28 mouse cellular contexts compared by ENCODE assay signal in genomic region chr10:21554896-21555580, GRCm38 (mm10). TPM values are rescaled to one million over a fixed set of nuclear protein-coding genes. Genes with fewer than 3 reads are reported as not detected.
DNase-seq lines count a peak whose midpoint lies in the region; ATAC-seq and TF ChIP-seq lines count a peak whose summit lies in the region.
"Had no signal": no experiment of that assay in that cellular context is flagged by ENCODE, and none has a peak within 500 bp of the region (broad histone marks: within the 10 kb centered on the region; RNA-seq: fewer than 3 reads in every experiment).

No protein-coding gene starts in this region.

- no peaks in the 10 kb centered on the region for H3K9me3 ChIP-seq in heart, embryonic 12.5 days (replicated peaks)
- no peaks in the 10 kb centered on the region for H3K9me3 ChIP-seq in kidney, embryonic 14.5 days (ENCODE audit: control insufficient read depth, low read length)
- H3K9me3 ChIP-seq in kidney, embryonic 16.5 days (ENCODE audit: low read length) = no peaks in the 10 kb centered on the region
- H3K9me3 ChIP-seq: forebrain, embryonic 10.5 days; forebrain, embryonic 13.5 days; G1E; heart, embryonic 15.5 days; hindbrain, embryonic 10.5 days had no signal

- H3K27ac ChIP-seq in heart, embryonic 12.5 days (ENCODE audit: poor library complexity, severe bottlenecking) = no peak overlapping the region
- H3K27ac ChIP-seq in kidney, adult 2 months (ENCODE audit: insufficient read depth, low read depth, low read length) = peak overlapping the region; percentile 9; the same call in 1 of the 2 replicates
- H3K27ac ChIP-seq in kidney, embryonic 14.5 days (ENCODE audit: low read depth, low read length) = no peak overlapping the region
- H3K27ac ChIP-seq in kidney, embryonic 16.5 days (ENCODE audit: low read length) = no peak overlapping the region
- H3K27ac ChIP-seq: forebrain, embryonic 10.5 days; forebrain, embryonic 13.5 days; heart, embryonic 15.5 days; hindbrain, embryonic 10.5 days; hindbrain, embryonic 14.5 days had no signal

- no peak for TF ChIP-seq POLR2A in kidney, adult 2 months (IDR thresholded peaks at IDR 0.05; ENCODE audit: low read depth, low read length)

- no peak for ATAC-seq in heart, embryonic 12.5 days (ENCODE audit: insufficient number of reproducible peaks, low FRiP score)
- ATAC-seq in kidney, embryonic 14.5 days (ENCODE audit: low FRiP score, low TSS enrichment) = no peak
- ATAC-seq in kidney, embryonic 16.5 days (ENCODE audit: low FRiP score, low TSS enrichment) = no peak
- ATAC-seq: activated CD4-positive, CD25-positive, alpha-beta regulatory T cell, adult 4 months; forebrain, embryonic 13.5 days; forebrain, embryonic 16.5 days; Patski had no signal

- peaks cover 13% of the 10 kb centered on the region for H3K4me1 ChIP-seq in heart, embryonic 12.5 days (replicated peaks)
- peaks cover 20% of the 10 kb centered on the region for H3K4me1 ChIP-seq in kidney, adult 2 months (ENCODE audit: control insufficient read depth, insufficient read depth, low read length)
- peaks cover 5% of the 10 kb centered on the region; the same call in 1 of the 2 replicates for H3K4me1 ChIP-seq in kidney, embryonic 14.5 days (ENCODE audit: control insufficient read depth, insufficient read depth, low read length)
- peaks cover 11% of the 10 kb centered on the region; the same call in 1 of the 2 replicates for H3K4me1 ChIP-seq in kidney, embryonic 16.5 days (ENCODE audit: insufficient read depth, low read length)
- H3K4me1 ChIP-seq: forebrain, embryonic 10.5 days; forebrain, embryonic 13.5 days; hindbrain, embryonic 10.5 days had no signal

- WGBS in heart, embryonic 12.5 days = 78% methylated on average over 11 of the region's 11 CpGs
- WGBS in kidney, adult 2 months = 60% methylated on average over 11 of the region's 11 CpGs
- 75% methylated on average over 11 of the region's 11 CpGs for WGBS in kidney, embryonic 14.5 days
- WGBS in kidney, embryonic 16.5 days = 73% methylated on average over 11 of the region's 11 CpGs

- no peak for TF ChIP-seq CTCF in kidney, adult 2 months (conservative IDR thresholded peaks at IDR 0.05; ENCODE audit: insufficient read depth, insufficient read length, low read depth, low read length)

- no peak overlapping the region for H3K4me2 ChIP-seq in heart, embryonic 12.5 days
- H3K4me2 ChIP-seq in kidney, embryonic 14.5 days (replicated peaks; ENCODE audit: low read depth, low read length) = no peak overlapping the region
- H3K4me2 ChIP-seq in kidney, embryonic 16.5 days (replicated peaks; ENCODE audit: low read depth, low read length) = no peak overlapping the region
- H3K4me2 ChIP-seq: forebrain, embryonic 13.5 days; heart, embryonic 11.5 days; heart, embryonic 15.5 days; hindbrain, embryonic 14.5 days had no signal

- DNase-seq in heart, adult 11 months = peak; percentile 36
- DNase-seq in kidney, adult 2 months = peak; percentile 64
- peak; percentile 39 for DNase-seq in kidney, postnatal 14 days
- no peak for DNase-seq in adrenal gland, adult (ENCODE audit: inconsistent age in 2 of 2, low spot score in 1 of 2)
- DNase-seq: adrenal gland, postnatal 10 days; adrenal gland, postnatal 36 days; cerebellum, adult 18-20 months; cerebellum, adult 9-10 months; cerebellum, postnatal 14 days; gastrocnemius, postnatal 10 days; gastrocnemius, postnatal 36 days; heart, postnatal 10 days; heart, postnatal 36 days had no signal

- no peak overlapping the region for H3K4me3 ChIP-seq in heart, embryonic 12.5 days
- H3K4me3 ChIP-seq in kidney, adult 2 months (ENCODE audit: insufficient read depth, low read depth, low read length) = no peak overlapping the region
- no peak overlapping the region for H3K4me3 ChIP-seq in kidney, embryonic 14.5 days (ENCODE audit: low read length)
- no peak overlapping the region for H3K4me3 ChIP-seq in kidney, embryonic 16.5 days (ENCODE audit: low read length)
- H3K4me3 ChIP-seq: forebrain, embryonic 10.5 days; forebrain, embryonic 13.5 days; heart, embryonic 15.5 days; hindbrain, embryonic 10.5 days had no signal

- H3K9ac ChIP-seq in heart, embryonic 12.5 days = no peak overlapping the region
- H3K9ac ChIP-seq in kidney, embryonic 14.5 days (ENCODE audit: low read depth, low read length) = no peak overlapping the region
- no peak overlapping the region for H3K9ac ChIP-seq in kidney, embryonic 16.5 days (replicated peaks; ENCODE audit: low read length)
- H3K9ac ChIP-seq: forebrain, embryonic 13.5 days; heart, embryonic 15.5 days; hindbrain, embryonic 14.5 days had no signal

- H3K36me3 ChIP-seq in heart, embryonic 12.5 days = no peaks in the 10 kb centered on the region
- no peaks in the 10 kb centered on the region for H3K36me3 ChIP-seq in kidney, adult 2 months (ENCODE audit: control insufficient read depth, insufficient read depth, low read length)
- no peaks in the 10 kb centered on the region for H3K36me3 ChIP-seq in kidney, embryonic 14.5 days (ENCODE audit: control insufficient read depth, insufficient read depth, low read length)
- H3K36me3 ChIP-seq in kidney, embryonic 16.5 days (ENCODE audit: insufficient read depth, low read length) = no peaks in the 10 kb centered on the region
- H3K36me3 ChIP-seq: forebrain, embryonic 10.5 days; G1E; heart, embryonic 15.5 days; hindbrain, embryonic 10.5 days had no signal

- no peaks in the 10 kb centered on the region for H3K27me3 ChIP-seq in heart, embryonic 12.5 days (replicated peaks)
- no peaks in the 10 kb centered on the region for H3K27me3 ChIP-seq in kidney, adult 2 months (replicated peaks; ENCODE audit: control insufficient read depth, insufficient read depth, low read length)
- no peaks in the 10 kb centered on the region for H3K27me3 ChIP-seq in kidney, embryonic 14.5 days (ENCODE audit: control insufficient read depth, insufficient read depth, low read length)
- no peaks in the 10 kb centered on the region for H3K27me3 ChIP-seq in kidney, embryonic 16.5 days (ENCODE audit: insufficient read depth, low read length)
- H3K27me3 ChIP-seq: forebrain, embryonic 13.5 days; heart, embryonic 15.5 days had no signal

RNA-seq across cellular contexts. Expression of gene 1700020N01Rik, which starts 37.9 kb away (rescaled TPM):
- 0.18 and 0.54 TPM in 2 replicates for polyA plus RNA-seq in heart, embryonic 12.5 days (2016; fragmentation: Nextera tagmentation; extraction: Ambion mirVana)
- polyA plus RNA-seq in kidney, adult 2 months (2012; rRNA removed) = 0.09 and 0.14 TPM in 2 replicates
- not detected in 2 replicates for polyA plus RNA-seq in kidney, embryonic 14.5 days (2014; fragmentation: Nextera tagmentation; extraction: Ambion mirVana)
- polyA plus RNA-seq in kidney, embryonic 16.5 days (2015; fragmentation: Nextera tagmentation; extraction: Ambion mirVana) = not detected in 2 replicates
- polyA plus RNA-seq: activated CD4-positive, CD25-positive, alpha-beta regulatory T cell, adult 4 months; embryonic facial prominence, embryonic 11.5 days; embryonic facial prominence, embryonic 14.5 days; forebrain, embryonic 10.5 days; forebrain, embryonic 13.5 days; forebrain, embryonic 16.5 days; G1E; heart, embryonic 15.5 days; hindbrain, embryonic 10.5 days; hindbrain, embryonic 14.5 days; Patski had no signal

Comparison
In these comparisons a context has a peak if more than half of its experiments do, and no peak if none do; other contexts are left out.
1. DNase-seq: peak in heart, adult 11 months (single experiment), kidney, adult 2 months (single experiment) and kidney, postnatal 14 days (single experiment); none in adrenal gland, adult (0 of 2).